Mouse (Mus musculus): ENCODE results near the gene Sap30bp.

Sap30bp gene

GRCm38 (mm10) chr11:115933108-115933746, at the start of gene Sap30bp, which contains the start of gene Recql5:
Gene Sap30bp, plus strand, starts transcription at chr11:115933282.
Gene Recql5, minus strand, starts transcription at chr11:115933477.
- peak; percentile 93 for DNase-seq (ENCODE audit: low spot score)

DNA sequence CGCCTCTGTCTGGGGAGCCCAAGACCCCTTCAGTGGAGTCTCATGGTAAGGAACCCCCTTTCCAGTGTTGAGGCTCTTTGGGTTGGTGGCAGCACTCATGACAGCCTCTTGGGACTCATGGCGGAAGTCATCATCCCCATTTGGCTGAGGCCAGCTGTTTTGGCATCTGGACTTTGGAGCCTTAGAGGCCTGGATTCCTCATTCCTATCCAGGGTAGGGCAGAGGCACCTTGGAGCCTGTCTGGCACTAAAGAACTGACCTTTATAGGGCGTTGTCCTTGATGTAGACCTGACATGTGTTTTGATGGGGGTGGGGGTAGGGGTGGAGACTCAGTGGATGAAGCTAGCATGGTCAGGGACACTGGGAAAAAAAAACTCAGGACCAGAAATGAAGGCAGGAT, 48.7 kb upstream of the Sap30bp start:
- no peak for DNase-seq (ENCODE audit: low spot score)

DNA sequence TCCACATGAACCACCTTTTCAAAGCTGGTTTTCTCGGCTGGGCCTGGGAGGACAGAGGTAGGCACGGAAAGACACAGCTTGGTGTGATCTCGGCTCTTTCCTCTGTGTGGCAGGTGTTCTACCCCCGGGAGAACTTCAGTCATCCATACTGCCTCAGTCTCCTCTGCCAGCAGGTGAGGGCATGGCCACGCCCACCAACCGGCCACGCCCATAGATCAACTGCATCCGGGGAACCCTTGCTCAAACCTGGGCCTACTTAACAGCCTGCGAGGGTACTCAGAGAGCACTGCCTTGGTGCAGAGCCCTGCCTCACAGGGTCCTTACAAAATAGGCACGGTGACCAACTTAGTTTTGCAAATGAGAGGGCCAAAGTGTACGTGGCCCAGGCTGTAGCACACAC, 47.8 kb upstream of the Sap30bp start:
- no peak for DNase-seq (ENCODE audit: low spot score)

DNA sequence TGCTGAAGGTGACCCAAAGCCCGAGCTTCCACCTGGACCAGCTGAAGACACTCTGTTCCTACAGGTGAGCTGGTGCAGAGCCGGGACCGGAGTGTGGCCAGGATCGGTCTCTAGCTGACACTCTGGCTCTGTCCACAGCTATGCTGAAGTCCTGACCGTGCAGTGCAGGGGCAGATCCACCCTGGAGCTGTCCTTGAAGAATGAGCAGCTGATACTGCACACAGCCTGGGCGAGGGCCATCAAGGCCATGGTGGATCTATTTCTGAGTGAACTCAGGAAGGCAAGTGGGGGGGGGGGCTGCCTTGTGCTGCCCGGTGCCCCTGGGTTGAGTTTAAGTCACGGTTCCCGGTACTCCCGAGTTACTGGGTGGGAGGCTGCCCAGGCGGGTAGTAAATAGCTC, 46.6 kb upstream of the Sap30bp start:
- peak; percentile 54 for DNase-seq (ENCODE audit: low spot score)

GRCm38 (mm10) chr11:115888020-115888419, 45.1 kb upstream of the Sap30bp start:
- no peak for DNase-seq (ENCODE audit: low spot score)

- no peak for DNase-seq (ENCODE audit: low spot score)
These were observed 43.9 kb upstream of the Sap30bp start for GRCm38 (mm10) chr11:115889159-115889558.

GRCm38 (mm10) chr11:115892213-115892612, 40.9 kb upstream of the Sap30bp start:
- no peak for DNase-seq (ENCODE audit: low spot score)

- DNase-seq (ENCODE audit: low spot score): no peak
These were observed 40.0 kb upstream of the Sap30bp start for GRCm38 (mm10) chr11:115893071-115893470.

- DNase-seq (ENCODE audit: low spot score): no peak
These were observed 38.1 kb upstream of the Sap30bp start for GRCm38 (mm10) chr11:115894755-115895520.

GRCm38 (mm10) chr11:115898446-115898845, 34.6 kb upstream of the Sap30bp start:
- no peak for DNase-seq (ENCODE audit: low spot score)

- no peak for DNase-seq (ENCODE audit: low spot score)
These were observed 34.2 kb upstream of the Sap30bp start for GRCm38 (mm10) chr11:115898886-115899285.

- DNase-seq (ENCODE audit: low spot score): peak; percentile 67
These were observed 33.4 kb upstream of the Sap30bp start, which contains the start of gene Smim5 for GRCm38 (mm10) chr11:115899486-115900266. Gene Smim5, plus strand, starts transcription at chr11:115899966.

DNA sequence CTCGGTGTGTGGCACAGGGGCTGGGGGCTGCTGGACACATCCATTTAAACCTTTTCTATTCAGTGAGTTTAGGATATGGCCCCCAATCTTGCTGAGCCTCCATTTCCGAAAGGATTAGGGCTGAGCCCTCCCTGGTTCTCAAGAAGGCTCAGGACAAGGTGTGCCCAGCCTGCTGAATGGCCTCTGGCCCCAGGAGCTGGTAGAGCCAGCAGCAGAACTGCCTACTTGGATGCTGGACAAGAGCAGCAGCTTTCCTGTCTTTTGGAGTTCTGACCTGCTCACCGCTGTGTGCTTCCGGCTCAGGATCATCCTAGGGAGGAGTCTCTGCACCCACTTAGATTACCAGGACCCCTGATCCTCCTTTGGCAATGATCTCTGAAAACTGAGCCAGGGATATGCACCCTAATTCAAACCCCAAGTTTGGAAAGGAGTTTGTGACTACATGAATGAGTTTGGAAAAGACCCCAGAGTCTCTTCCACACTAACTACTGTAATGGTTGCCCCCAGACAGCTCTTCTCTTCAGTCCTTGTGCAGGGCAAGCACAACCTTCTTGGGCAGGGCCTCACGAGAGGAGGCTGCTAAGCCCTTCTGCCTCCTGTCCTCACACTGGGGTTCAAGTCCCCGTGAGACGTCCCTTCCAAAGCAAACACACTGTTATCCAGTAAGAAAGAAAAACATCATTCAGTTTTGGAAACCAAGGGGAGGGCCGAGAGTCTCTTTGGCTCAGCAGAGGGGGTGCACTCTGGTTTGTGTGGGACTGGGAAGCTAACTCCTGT, 32.3 kb upstream of the Sap30bp start:
- DNase-seq (ENCODE audit: low spot score): no peak

DNA sequence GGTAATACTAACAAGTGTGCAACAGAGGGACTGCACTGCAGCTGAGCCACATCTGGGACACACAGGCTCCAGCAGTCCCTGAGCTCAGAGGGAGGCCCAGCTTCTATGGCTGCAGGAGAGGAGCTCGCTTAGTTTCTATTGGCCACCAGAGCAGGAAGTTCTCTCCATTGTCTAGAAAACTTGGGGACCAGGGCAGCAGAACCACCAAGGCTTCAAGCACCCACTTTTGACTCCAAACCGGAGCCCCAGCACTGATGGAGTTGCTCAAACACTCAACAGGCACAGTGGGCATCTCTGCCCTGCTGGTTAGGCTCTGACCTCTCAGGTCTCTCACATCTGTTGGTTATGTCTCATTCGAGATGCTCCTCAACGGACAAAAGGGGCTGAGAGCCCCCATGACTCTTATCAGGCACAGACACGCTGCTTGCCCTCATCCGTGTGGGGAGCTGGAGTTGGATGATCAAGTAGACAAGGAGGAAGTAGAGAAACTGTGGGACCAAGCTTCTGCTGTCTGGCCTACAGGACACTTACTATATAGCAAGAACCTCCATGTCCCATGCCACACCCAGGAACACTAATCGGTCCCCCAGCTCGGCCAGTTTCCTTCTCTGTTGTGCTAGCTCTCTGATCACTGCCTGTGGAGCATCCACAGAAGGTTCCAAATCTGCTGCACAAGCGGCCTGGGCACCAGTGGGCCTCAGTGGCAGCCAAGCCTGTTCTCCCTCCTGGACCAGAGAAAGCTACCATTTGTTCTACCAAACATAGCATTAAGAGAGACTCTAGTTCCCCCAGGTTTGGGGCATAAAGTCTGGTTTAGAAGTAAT, 31.5 kb upstream of the Sap30bp start:
- no peak for DNase-seq (ENCODE audit: low spot score)

GRCm38 (mm10) chr11:115902177-115902576, 30.9 kb upstream of the Sap30bp start:
- no peak for DNase-seq (ENCODE audit: low spot score)

DNA sequence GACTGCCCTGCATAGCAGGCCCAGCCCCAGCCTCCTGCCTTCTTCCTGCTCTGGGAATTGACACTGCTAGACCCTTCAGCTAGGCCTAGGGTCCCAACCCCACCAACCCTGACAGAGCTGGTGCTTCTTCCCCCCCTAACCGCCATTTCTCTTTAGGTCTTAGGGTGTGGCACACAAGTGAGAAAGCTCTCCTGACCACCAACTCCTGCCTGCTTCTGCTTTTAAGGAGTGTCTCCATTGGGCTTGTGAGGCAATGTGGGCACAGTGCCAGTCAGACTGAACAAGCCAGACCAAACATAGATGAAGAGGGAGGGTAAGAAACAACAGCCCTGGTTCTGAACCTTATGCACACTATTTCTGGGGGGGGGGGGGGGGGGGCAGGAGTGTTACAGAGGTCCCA, 30.3 kb upstream of the Sap30bp start:
- DNase-seq (ENCODE audit: low spot score): peak; percentile 69

DNA sequence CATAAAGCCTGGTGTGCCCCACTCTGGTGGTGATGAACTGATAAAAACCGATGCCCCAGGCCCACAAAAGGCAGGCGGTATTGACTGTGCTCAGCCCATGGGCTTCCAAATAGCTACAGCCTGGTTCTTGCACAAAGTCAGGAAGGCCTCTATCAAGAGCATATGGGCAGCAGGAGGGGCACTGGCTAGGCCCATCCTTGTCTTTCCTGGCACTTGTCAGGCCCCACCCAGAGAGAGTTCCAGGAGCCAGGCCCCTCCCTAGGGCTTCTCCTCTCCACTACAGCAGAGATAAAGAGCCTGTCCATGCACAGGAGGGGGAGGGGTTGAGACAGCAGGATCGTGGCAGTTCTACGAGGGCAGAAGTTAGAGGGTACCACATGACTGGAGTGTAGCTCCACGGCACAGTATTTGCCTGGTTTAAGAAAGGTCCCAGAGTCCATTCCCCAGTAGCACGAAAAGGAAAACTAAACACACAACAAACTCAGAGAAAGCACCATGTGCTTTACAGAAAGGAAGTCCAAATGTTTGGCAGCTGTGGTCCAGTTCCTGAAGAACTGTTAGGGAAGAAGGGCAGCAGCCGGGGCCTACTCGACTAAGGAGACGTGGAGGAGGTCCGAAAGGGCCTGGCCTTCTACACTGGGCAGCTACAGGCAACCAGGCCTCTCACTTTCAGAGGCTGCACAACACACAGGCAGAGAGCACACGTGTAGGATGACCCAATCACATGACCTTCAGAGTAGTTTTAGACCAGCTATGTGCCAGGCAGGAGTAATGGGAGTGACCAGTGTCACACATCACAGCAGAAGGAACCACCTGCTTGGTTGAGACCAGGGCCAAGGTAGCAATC, 29.5 kb upstream of the Sap30bp start:
- peak; percentile 58 for DNase-seq (ENCODE audit: low spot score)

DNA sequence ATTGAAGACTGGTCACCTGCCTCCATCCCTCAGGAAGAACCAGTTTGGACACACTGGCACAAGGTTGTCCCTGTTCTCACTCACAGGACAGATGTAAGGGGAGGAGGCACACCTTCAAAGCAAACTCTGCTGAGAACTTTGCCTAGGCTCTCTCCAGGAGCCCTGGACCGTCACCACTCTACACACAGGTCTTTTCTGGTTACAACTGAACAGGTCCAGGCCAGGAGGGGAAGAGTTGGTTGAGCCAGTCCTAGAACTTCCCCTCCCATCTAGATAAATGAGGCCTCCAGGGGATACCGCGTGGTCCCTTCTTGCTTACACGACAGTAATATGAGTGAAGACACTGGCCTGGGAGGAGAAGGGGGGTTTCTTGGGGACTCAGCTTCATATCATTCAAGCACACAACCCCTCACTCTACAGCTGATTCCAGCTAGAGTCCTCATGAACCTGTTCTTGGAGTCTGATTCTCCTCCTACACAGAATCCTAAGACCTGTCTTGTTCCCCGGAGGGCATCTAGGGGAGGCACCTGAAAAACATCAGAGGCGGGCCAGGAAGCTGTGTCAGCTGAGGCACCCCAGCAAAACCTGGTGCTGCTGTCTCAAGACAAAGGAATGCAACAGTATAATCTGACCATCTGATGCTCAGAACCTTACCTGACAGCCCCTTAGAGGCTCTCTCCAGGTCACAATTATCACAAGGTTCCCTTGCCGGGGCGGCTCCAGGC, 28.7 kb upstream of the Sap30bp start:
- DNase-seq (ENCODE audit: low spot score): no peak

Measured in ovary, postnatal 36 days (tissue).